Mouse (Mus musculus): ENCODE results near the gene Blvrb. TPM values are rescaled to one million over a fixed set of nuclear protein-coding genes. Genes with fewer than 3 reads are reported as not detected.

Blvrb gene
- total and polyA plus RNA-seq, 3 experiments = 210 to 245 TPM; not detected in 1

DNA sequence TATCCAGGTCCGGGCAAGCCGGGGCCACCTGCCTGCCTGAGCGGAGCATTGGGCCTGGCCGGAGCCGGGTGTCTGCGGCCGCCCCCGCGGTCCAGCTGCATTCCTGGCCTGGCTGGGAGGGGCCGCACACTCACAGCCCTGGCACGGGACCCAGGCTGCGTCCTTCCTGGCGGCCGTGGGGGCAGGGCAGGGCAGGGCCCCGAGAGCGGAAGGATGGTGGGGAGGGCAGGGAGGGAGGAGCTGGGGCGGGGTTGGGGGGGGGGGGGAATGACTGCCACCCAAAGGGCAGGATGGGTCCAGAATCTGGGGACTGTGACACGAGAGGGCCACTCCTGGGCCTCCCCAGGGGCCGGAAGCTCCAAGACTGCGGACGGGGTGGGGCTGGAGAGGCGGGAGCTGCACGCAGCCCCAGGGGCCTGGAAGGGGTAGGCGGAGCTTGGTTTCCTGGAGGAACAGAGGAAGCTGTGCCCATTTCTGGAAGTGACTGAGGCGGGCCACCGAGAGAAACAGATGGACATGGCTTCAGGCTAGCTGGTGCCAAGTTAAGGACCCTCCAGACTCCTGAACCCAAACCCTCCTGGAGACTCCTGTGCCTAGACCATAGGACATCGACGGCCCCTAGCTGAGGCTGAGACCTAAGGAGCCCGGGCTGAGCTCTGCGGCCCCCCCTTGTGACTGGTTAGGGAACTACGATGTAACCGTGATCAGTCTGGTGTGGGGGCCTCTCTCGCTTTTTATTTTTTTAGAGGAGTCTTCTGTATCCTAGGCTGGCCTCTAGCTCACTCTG is 43.0 kb downstream of the Blvrb start (continued):
- TF ChIP-seq POLR2AphosphoS5 (IDR thresholded peaks at IDR 0.05; ENCODE audit: borderline replicate concordance, low read depth, low read length) = no peak
- no peak for TF ChIP-seq KAT2A (conservative IDR thresholded peaks at IDR 0.05; ENCODE audit: low read depth, low read length)
- no peak for TF ChIP-seq MAX (IDR thresholded peaks at IDR 0.05; ENCODE audit: low read length)
- no peak; the same call in 1 of the 2 replicates for TF ChIP-seq POLR2AphosphoS2 (IDR thresholded peaks at IDR 0.05; ENCODE audit: low read length)
- no peak for TF ChIP-seq GATA1 (IDR thresholded peaks at IDR 0.05; ENCODE audit: low read depth, low read length)
- no peak for TF ChIP-seq TAL1 (IDR thresholded peaks at IDR 0.05; ENCODE audit: low read length)
- TF ChIP-seq HCFC1 (IDR thresholded peaks at IDR 0.05; ENCODE audit: low read depth, low read length) = peak; percentile 42; the same call in 1 of the 2 replicates
- TF ChIP-seq MAFK (IDR thresholded peaks at IDR 0.05; ENCODE audit: borderline replicate concordance, low read depth, low read length) = no peak
- TF ChIP-seq POLR2A (IDR thresholded peaks at IDR 0.05; ENCODE audit: control insufficient read depth in 1 of 2, insufficient read depth in 1 of 2, low read depth in 1 of 2, low read length in 2 of 2, poor library complexity in 1 of 2) = peak; percentile 8 to 68; a peak in 1 of 4 replicates
- peak; percentile 85; the same call in 1 of the 2 replicates for TF ChIP-seq MAZ (IDR thresholded peaks at IDR 0.05; ENCODE audit: low read depth, low read length)
- TF ChIP-seq RCOR1 (IDR thresholded peaks at IDR 0.05; ENCODE audit: low read depth, low read length) = no peak
- TF ChIP-seq E2F4 (IDR thresholded peaks at IDR 0.05; ENCODE audit: borderline replicate concordance, low read depth, low read length) = no peak

DNA sequence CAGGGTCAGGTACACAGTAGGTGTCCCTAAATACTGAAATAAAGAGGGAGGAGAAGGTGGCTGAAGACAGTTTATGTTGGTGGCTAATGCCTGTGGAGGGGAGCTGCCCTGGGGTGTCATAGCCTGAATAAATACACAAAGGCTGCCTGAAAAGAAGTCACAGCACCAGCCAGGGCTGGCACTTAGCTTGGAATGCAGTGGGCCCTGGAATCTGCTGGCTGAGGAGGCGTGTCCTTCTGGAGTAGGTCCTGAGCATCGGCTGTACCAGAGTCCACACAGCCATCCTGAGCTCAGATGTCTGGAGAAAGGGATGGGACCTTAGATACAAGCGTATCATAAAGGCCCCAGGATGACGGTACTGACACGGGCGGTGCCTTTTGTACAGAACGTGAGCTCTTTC is 44.1 kb downstream of the Blvrb start:
- Histone ChIP-seq H3K4me1 (ENCODE audit: control insufficient read depth in 1 of 2, insufficient read depth in 2 of 2, low read length in 2 of 2) (peaks cover 10 to 22% of the 10 kb centered on the region in 2 experiments), H3K27me3 (ENCODE audit: control insufficient read depth in 1 of 2, insufficient read depth in 2 of 2, low read length in 2 of 2) (no peaks in the 10 kb centered on the region), H3K4me3 (ENCODE audit: control insufficient read depth in 1 of 2, insufficient read depth in 1 of 2, low read depth in 2 of 2, low read length in 2 of 2) (no peak overlapping the region), H3K9me3 (replicated peaks; ENCODE audit: insufficient read depth, low read length) (no peaks in the 10 kb centered on the region), H3K9ac (ENCODE audit: control insufficient read depth, low read depth, low read length, poor library complexity, severe bottlenecking) (peak overlapping the region; percentile 88), H3K79me2 (ENCODE audit: control insufficient read depth, insufficient read depth, low read length, poor library complexity) (peaks cover 11% of the 10 kb centered on the region), H3K27ac (ENCODE audit: control insufficient read depth, low read depth, low read length) (0 out of 2 replicates have a peak overlapping the region, but pooled peaks have one; percentile 89), H3K36me3 (ENCODE audit: control insufficient read depth in 1 of 2, insufficient read depth in 2 of 2, low read length in 2 of 2) (peaks cover 0 to 20% of the 10 kb centered on the region in 2 experiments; a peak in 2 of 4 replicates)
- DNase-seq (ENCODE audit: low read depth, low spot score) = no peak
- TF ChIP-seq ETS1 (IDR thresholded peaks at IDR 0.05; ENCODE audit: low read depth, low read length) (no peak), ZKSCAN1 (IDR thresholded peaks at IDR 0.05; ENCODE audit: low read depth, low read length) (no peak)

DNA sequence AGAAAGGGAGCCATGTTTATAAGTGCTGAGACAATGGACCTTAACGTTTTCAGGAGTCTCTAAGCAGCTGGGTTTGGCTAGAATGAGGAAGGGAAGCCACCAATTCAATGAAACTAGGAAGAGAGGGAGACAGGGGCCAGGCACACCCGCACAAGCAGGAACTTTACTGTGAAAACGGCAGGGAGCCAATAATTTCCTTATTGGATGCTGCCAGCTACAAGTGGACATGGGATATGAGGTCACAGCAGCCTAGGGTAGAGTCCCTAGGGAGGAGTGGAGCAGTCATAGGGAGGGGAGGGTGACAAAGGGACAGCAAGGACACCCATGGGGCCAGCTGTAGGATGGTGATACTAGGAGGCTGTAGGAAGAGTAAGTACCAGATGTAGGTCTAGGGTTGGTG is 45.2 kb downstream of the Blvrb start:
- no peaks in the 10 kb centered on the region for H3K27me3 ChIP-seq (ENCODE audit: control insufficient read depth in 1 of 2, insufficient read depth in 2 of 2, low read length in 2 of 2)
- H3K4me1 ChIP-seq (ENCODE audit: control insufficient read depth in 1 of 2, insufficient read depth in 2 of 2, low read length in 2 of 2) = peaks cover 10 to 21% of the 10 kb centered on the region in 2 experiments
- no peak for DNase-seq (ENCODE audit: low read depth, low spot score)
- peaks cover 6% of the 10 kb centered on the region for H3K79me2 ChIP-seq (ENCODE audit: control insufficient read depth, insufficient read depth, low read length, poor library complexity)
- no peaks in the 10 kb centered on the region for H3K9me3 ChIP-seq (replicated peaks; ENCODE audit: insufficient read depth, low read length)
- H3K9ac ChIP-seq (ENCODE audit: control insufficient read depth, low read depth, low read length, poor library complexity, severe bottlenecking) = no peak overlapping the region
- TF ChIP-seq USF2 (IDR thresholded peaks at IDR 0.05; ENCODE audit: borderline replicate concordance in 1 of 2, insufficient read depth in 1 of 2, low read depth in 1 of 2, low read length in 2 of 2) (no peak), E2F4 (IDR thresholded peaks at IDR 0.05; ENCODE audit: borderline replicate concordance, low read depth, low read length) (no peak)
- H3K4me3 ChIP-seq (ENCODE audit: control insufficient read depth in 1 of 2, insufficient read depth in 1 of 2, low read depth in 2 of 2, low read length in 2 of 2) = no peak overlapping the region
- peaks cover 0 to 19% of the 10 kb centered on the region in 2 experiments; a peak in 2 of 4 replicates for H3K36me3 ChIP-seq (ENCODE audit: control insufficient read depth in 1 of 2, insufficient read depth in 2 of 2, low read length in 2 of 2)
- H3K27ac ChIP-seq (ENCODE audit: control insufficient read depth, low read depth, low read length) = no peak overlapping the region
